Mouse (Mus musculus) heart, adult 11 months (tissue): ENCODE results near the gene Prmt1.
A peak's percentile ranks its signal among the peaks of the same experiment; 100 is the strongest.

Experiments used
- DNase-seq: peaks from one replicate; pipeline ENCODE4 v3.0.0; 2022

The Prmt1 gene

DNA sequence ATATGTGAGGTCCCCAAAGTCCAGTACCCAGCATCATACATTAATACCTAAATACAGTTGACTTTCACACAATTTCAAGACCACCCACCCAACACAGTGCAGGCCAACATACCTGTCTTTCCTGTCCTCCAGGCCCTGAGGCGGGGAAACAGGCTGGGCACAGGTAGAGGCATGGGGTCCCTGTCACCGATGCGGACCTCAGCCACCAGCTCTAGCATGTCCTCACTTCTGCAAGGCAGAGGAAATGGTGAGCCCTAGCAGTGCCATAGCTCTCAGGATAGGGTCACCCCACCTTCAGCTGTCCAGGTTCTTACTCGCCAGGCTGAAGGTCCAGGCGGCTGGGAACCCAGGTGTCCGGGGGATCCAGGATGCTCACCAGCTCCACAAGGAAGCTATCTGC lies 25.6 kb upstream of the Prmt1 start:
- peak; percentile 93 for DNase-seq

DNA sequence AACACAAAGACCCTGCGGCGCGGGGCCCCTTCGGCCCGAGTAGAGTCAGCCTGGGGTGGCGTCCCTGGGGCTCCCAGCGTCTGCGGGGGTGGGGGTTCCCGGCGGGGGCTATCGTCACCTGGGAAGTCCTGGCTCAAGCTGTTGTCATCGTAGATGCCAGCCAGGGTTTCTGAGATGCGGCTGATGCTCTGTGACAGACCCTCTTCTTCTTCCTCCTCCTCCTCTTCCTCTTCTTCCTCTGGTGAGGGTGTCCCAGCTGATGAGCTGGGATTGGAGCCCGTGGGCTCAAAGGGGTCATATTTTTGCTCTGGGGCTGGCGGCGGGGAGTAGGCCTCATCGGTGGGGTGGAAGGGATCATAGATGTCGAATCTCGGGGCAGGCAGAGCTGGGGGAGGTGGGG lies 22.0 kb upstream of the Prmt1 start:
- peak; percentile 91 for DNase-seq

DNA sequence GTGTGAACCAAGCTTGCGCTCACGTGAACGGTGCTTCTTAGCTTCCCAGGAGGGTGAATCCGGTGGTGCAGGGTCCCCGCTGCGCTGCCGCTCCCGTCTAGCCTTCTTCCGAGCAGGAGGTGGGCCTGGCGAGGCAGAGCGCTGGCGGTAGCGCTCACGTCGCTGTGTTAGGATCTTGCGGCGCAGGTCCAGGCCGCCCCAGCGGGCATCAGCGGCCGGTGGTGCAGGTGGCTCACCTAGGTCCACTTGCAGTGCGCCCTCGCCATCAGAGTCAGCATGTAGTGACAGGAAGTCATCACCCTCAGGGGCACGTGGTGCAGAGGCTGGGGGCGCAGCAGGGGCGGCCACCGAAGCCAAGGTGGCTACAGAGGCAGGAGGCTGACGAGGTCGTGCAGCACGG lies 21.5 kb upstream of the Prmt1 start:
- peak; percentile 91 for DNase-seq

DNA sequence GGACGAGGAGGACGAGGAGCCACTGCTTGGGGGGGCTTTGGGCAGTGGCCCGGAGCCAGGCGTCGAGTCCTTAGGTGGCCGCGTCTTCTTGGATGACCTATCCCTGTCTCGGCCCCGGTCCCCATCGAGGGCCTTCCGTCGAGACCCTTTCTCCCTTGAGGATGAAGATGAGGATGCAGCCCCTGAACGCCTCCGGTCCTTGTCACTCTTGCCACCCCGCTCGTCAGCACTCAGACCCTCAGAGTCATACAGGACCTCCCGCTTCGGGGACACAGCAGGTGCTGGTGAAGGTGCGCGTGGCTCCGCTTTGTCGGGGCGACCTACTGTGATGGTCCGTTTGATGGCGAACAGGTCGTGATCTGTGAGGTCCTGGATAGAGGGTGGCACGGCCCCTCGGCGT lies 20.8 kb upstream of the Prmt1 start:
- peak; percentile 94 for DNase-seq

DNA sequence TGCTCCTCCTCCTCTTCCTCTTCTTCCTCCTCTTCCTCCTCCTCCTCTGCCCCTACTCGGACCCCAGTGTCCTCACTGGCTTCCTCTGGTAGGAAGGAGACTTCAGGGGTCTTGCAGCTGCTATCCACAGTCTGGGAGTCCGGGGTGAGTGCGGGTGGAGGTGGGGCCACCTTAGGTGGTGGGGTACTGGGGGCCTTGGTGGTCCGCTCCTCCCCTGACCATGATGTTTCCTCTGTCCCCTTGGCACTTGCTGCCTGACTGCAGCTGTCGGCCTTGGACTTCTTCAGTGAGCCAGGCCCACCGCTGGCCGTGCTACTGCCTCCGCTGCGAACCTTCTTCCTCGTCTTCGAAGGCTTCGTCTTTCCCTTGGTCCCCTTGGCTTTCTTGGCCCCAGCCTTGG lies 20.1 kb upstream of the Prmt1 start:
- peak; percentile 90 for DNase-seq

DNA sequence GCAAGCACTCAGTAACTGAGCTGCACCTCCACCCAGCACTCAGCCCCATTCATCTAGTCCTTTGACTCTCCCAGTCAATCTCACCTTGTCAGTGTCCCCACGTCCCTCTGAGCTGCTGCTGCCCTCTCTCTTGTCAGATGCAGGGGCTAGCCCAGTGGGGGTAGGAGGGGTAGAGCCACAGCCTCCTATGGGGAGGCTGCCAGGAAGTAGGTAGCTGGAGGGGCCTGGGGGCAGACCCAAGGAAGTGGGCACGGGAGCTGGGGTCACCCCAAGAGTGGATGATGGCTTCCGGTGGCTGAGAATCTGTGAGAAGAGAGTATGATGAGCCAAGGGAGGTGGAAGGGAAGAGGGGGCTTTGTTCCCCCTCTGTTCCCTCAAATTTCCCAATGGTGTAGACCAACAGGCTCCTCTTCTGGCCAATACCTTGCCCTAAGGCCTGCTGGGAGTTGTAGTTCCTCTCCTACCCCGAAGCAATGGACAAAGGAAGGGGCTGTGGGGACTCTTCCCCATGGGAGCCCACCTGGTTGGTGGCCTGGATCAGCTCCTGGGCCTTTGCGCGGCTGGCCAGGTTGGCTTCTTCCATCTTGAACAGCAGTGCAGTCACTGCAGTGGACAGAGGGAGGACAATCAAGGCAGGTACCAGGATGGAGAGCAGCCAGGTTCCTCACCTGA lies 19.1 kb upstream of the Prmt1 start:
- peak; percentile 92 for DNase-seq

DNA sequence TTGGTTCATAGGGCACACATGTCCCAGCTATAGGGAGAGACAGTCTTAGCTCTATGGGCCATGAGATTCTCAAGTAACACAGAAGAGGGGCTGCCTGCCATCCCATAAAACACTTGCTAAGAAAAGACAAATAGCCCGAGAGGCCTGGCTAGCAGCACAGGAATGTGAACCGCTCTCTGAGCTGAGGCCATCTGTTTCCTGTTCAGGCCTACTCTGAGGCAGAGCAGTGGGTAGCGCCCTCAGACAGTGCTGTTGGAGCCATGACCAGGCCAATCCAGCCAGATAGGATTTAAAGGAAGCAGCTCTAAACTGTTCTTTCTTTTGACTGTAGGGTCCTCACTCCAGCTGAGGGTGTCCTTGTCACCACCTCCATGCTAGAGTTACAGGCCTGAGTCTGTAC lies 18.2 kb upstream of the Prmt1 start:
- peak; percentile 92 for DNase-seq

DNA sequence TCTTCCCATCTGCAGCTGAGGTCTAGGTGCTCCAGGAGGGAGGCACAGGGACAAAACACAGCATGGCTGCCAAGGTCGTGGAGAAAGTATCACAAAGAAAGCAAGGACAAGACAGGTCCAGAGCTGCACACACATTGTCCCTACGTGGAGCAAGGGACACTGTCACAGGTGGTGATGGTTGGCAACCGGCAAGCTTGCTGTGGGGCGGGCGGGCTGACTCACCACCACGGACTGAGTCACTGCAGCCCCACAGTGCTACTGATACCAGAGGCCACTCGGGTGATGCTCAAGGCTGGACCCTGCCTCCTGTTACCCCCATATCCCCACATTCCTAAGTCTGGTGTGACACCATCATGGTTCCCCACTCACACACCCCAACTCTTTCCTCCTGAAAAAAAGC lies 16.1 kb upstream of the Prmt1 start:
- DNase-seq: no peak

DNA sequence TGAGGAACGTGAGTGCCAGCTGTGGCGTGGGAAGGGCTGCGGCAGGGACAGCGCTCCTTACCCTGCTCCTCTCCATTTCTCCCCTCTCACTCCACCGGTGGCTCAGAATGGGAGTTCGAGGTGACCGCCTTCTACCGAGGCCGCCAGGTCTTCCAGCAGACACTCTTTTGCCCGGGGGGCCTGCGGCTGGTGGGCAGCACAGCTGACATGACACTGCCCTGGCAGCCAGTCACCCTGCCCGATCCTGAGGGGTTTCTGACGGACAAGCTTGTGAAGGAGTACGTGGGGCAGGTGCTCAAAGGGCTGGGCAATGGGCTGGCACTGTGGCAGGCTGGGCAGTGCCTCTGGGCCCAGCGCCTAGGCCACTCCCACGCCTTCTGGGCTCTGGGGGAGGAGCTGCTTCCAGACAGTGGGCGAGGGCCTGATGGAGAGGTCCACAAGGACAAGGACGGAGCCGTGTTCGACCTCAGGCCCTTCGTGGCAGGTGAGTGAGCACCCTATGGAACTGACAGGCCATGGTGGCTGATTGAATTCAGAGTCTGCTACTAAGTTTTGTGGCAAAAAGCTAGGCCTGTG lies 14.3 kb upstream of the Prmt1 start:
- peak; percentile 94 for DNase-seq

DNA sequence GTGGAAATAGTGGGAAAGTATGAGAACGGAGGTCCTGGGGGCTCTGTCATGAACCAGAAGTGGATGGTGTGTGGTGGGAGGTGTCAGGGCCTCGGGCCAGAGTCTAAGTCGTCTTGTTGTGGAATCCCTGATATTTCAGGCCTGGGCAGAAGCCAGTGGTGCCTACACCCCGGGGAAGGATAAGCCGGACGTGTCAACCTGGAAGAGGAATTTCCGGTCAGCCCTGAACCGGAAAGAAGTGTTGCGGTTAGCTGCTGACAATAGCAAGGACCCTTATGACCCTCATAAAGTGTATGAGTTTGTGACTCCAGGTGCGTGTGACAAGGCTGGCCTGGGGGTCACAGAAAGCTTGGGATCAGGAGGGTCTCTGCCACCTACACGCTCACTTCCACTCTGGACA lies 13.4 kb upstream of the Prmt1 start:
- peak; percentile 96 for DNase-seq

DNA sequence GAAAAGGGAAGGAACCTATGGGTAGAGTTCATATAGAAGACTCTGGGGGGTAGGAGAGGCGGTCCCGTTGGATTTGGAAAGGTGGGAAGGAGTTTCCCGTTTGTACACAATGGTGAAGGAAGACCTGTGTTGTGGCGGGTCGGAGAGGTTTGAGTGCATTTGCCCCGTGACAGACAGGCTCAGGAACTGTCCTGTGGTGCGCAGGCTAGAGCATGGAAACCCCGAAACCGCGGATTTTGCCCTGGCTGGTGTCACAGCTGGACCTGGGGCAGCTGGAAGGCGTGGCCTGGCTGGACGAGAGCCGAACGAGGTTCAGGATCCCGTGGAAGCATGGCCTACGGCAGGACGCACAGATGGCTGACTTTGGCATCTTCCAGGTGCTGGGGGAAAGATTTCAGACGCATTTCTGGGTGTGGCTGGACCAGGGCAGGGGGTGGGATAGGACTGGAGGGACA lies 12.2 kb upstream of the Prmt1 start, which contains the start of gene Bcl2l12:
TSS of gene Bcl2l12 (minus strand) at position 212 of the 455 bp plus-strand sequence.
- peak; percentile 97 for DNase-seq

DNA sequence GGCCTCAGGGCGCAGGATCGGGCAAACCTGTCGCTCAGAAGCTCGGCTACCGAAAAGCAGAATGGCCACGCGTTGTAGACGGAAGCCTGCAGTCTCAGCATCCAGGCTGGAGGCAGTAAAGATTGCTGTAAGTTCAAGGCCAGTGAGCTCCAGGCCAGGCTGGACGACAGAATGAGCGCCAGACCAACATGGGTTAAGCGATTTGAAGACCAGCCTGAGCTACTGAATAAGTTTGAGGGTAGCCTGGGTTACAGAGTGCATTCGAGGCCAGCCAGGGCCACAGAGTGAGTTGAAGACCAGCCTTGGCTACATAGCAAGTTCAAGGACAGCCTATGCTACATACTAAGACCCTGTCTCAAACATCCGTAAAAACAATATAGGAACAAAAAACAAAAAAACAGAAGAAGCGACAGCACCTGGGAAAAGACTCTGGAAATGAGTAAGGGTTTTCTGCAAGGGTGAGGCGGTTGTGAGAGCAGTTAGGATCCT lies 11.6 kb upstream of the Prmt1 start:
- DNase-seq: no peak

DNA sequence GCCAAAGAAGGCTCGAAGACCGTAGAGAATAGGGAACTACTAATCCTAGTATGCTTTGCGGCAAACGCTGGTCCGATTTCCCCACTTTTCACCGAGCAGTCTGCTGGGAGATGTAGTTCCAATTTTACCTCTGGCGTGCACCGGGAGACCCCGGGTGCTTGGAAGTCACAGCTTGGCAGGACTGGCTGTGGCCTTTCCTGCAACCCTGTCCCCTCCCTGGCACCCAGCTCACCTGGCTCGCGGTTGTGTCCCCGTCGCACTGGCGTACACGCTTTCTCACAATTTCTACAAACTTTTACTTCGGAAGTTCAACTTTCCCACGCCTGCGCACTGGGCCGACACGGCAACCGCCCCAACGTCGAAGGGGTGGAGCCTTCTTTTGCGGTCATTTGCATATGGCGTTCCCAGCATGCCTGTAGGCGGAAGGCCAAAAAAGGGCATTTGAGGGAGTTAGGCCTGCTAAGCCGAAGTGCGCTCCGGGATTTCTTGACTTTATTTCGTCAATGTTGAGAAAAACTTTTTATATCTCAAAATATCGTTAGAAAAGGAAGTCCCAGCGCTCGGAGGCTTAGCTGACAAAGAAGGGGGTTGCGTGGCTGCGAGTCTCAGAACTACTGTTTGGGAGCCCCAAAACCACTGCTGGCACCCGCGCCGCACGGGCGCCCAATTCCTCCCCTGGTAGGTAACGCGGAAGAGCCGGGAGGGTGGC lies 11.0 kb upstream of the Prmt1 start, which contains the start of gene Irf3:
TSS of gene Irf3 (plus strand) at position 418 of the 709 bp plus-strand sequence.
- DNase-seq: peak; percentile 99

DNA sequence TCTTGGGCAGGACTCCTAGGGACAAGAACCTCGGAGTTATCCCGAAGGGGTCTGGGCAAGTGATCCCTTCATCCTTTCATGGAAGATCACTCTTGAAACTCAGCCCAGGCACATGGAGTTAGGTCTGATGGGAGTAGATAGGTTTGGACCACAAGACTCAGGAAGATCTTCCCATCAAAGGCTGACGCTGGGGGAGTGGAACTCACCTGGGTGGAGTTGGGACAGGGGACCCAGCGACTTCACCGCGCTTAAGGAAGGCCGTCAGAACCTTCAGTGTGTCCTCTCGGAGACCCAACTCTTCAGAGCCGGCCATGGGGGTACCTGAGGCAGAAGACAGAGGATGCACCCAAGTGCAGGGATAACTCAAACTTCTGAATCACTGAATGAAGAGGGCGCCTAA lies 10.3 kb upstream of the Prmt1 start:
- DNase-seq: peak; percentile 95

DNA sequence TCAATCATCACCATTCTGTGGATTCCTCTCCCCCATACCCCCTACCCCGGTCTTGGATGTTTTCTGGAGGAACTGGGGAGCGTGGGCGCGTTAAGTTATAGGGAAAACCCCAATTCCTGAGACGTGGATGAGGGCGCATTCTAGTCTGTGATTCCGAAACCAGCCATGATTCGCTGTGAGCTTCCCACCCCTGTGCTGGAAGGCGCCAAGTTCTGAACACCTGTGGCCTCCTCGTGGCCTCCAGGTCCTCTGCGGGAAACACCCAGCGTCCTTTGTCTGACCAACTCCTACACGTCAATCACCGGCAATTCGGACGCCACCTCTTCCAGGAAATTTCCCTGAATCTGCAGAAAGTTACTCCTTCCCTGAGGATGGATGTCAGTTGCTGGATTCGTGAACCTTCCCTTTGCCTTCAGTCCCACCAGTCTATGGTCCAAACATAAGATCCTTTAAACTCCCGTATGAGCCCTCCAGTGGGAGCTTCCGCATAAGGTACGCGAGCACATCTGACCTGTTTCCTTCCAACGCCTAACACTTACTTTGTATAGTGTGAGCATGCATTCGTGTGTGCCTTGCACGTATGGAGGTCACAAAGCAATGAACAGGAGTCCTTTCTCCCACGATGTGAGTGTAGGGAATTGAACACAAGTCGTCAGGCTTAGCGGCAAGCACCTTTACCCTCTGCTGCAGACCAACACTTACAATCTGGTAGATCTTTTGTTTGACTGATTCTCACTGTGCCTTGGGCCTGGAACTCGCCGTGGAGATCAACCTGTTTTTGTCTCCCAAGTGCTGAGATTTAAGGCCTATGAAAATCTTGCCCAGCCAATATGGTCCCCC lies 731 bp upstream of the Prmt1 start:
- no peak for DNase-seq

DNA sequence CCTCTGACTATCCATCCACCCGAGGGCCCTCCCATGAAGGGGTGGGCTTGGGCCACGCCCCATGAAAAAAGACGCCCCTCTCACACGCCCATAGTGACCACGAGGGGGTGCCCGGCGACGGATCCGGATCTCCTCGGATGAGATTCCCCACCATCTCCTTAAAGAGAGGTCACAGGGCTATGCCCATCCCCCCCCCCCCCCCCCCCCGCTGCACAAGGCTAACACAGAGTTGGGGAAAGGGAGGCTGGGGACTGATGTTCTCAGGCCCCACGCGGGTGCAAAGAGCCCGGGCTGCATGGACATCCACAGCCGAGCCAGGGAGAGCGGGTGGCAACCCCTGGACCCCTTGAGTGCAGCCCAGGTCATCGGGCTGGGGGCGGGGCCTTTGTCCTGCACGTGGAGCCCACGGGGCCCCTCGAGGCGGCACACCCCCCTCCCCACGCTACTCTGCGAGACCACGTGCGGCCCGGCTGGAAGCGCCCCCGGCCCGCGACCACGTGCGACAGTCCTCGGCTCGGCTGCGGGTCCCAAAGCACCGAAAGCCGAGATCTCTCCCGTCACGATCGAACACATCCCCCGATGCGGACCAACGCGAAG lies 675 bp downstream of the Prmt1 start:
- DNase-seq: peak; percentile 98

DNA sequence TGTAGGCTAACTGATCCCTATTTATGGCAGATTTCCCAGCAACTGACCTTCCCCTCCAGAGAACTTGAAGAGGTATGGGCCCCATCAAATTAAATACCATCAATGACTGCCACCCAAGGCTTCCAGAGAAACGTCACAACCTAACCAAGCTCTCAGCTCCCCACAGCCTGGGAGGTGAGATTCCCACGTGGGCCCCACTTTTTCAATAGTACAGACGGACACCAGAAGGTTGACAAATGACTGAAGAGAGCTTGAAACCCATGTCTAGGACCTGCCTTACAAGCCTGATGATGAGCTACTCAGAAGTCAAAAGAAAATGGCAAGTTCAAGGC lies 1.6 kb downstream of the Prmt1 start:
- DNase-seq: peak; percentile 93

DNA sequence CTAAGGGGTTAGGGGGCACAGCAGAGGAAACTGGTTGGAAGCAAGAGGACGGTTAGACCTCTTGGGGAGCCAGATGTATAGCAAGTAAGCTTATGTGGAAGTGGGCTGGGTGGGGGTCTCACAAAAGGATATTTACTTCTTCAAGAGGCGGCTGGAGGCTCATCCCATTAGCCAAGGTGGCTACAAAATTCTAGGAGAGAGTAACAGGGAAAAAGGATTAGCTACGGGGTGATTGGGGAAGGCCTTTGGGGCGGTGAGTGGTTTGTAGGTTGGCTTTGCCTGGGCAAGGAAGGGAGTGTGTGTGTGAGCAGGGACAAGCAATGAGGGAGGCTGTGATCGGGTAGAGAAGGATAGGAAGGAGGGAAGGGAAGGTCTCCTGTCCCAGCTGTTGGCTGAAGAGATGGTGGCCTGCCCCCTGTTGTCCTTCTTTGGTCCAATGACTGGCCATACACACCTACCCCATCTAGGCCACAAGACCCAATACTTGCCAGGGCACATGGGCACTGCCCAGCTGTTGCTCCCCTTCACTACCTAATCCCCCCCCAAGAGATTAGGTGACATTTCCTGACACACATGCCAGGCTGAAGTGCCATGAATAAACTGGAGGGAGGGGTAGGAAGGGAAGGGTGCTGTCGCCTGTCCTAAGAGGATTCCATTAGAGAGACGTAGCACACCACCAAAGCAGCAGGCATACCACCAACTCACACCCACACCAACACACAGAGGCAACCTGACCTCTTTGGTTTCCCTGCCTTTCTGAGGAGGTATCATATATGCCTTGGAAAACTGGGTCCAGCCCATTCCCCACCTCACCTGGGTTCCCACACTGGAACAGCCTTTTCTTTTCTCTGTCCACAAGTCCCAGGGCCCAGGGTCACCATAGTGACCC lies 2.2 kb downstream of the Prmt1 start:
- peak; percentile 93 for DNase-seq

DNA sequence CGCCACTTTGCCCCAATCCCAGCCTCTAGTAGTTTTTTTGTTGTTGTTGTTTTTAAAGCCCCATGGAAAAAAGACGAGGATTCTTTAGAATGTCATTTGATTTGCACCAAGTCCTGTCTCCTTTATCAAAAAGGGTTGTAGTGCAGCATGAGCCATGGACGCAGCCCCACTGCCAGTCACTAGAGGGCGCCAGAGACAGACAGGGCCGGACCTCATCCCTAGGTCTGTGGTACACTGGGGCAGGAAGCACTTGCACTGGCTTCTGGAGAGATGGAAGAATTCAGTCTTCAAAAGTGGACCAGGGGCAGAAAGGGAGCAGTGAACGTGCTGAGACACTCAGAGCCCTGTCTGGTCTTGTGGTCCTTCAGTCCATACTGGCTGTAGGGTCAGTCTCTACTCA lies 3.3 kb downstream of the Prmt1 start:
- peak; percentile 98 for DNase-seq

DNA sequence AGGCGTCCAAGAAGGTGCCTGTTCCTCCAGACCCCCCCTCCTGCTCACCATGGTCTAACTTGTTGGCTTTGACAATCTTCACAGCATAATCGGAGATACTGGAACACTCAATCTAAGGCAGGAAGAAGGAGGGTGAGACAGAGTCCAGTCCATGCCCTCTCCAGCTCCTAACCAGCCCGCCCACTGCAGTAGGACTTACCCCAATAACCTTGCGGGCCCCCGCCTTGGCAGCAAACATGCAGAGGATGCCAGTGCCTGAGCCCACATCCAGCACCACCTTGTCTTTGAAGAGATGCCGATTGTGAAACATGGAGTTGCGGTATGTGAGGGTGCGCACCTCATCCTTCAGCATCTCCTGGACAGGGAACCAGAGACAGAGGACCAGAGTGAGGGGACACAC lies 4.8 kb downstream of the Prmt1 start:
- DNase-seq: peak; percentile 92

DNA sequence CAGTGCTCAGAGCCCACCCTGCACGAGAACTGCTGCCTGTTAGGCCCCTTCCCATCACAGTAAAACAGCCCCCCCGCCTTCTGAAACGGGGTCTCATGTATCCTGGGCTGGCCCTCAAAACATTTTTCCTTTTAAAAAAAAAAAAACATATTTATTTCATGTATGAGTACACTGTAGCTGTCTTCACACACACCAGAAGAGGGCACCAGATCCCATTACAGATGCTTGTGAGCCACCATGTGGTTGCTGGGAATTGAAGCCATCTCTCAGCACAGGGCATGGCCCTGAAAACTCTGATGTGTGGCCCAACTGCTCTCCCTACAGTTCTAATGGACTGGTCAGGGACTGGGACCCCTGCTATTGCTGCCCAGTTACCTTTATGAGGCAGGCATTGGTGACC lies 8.1 kb downstream of the Prmt1 start:
- DNase-seq: no peak

DNA sequence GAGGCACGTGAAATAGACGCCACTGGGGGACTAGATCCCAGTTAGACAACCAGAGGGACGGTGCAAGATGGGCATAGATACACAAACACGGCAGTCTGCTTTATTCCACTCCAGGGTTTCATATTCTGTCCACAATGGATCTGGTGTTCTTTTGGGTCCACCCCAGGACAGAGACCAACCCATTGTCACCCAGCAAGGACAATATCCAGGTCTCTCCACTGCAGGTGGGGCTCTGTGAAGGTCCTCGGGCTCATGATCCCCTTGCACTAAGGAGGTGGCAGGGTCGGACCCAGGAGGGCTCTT lies 11.3 kb downstream of the Prmt1 start:
- DNase-seq: peak; percentile 90
